Mouse (Mus musculus): ENCODE data around the gene Dmwd.

Dmwd gene

DNA sequence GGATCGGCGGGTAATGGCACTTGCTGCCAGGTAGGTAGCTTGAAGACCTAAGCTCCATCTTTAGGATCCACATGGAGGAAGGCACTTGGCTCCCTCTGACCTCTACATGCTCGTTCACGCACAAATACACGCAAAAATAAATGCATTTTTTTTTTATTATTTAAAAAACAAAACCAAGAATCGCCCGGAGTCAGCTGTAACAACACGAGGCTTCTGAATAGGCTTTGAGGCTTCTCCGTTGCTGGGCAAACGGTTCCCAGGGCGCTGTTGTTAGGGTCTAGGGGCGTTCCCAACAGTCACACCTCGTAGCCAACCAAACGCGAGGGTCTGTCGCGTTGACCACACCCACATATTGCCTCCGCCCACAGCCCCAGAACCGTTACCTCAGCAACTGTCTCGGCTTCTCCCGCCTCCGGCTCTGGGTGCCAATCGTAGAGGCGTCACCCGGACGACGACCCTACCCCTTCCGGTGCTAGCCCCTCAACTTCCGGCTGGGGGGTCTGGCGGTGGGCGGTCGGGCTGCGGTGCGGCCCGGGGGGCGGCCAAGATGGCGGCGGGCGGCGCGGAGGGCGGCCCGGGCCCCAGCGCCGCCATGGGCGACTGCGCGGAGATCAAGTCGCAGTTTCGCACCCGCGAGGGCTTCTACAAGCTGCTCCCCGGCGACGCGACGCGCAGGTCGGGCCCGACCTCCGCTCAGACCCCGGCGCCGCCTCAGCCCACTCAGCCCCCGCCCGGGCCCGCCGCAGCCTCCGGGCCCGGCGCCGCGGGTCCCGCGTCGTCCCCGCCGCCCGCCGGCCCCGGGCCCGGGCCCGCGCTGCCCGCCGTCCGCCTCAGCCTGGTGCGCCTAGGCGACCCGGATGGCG lies at the start of gene Dmwd:
Gene Dmwd, plus strand, starts transcription at position 505 of the 863 bp plus-strand sequence.
- in situ Hi-C loops (cut with MboI; ENCODE audit: unreplicated experiment in 2 of 2), result no loop called here

- in situ Hi-C loops (cut with MboI; ENCODE audit: unreplicated experiment in 2 of 2), result loop anchor here in 1 of 2 experiments (5.0 kb wide), 1 partner anchor 131 kb away; no protein-coding TSS in a partner anchor
Observed at GRCm38 (mm10) chr7:19028067-19028466, 48.0 kb upstream of the Dmwd start.

GRCm38 (mm10) chr7:19029084-19029653 lies 46.9 kb upstream of the Dmwd start:
- in situ Hi-C loops (cut with MboI; ENCODE audit: unreplicated experiment in 2 of 2), result loop anchor here in 1 of 2 experiments (5.0 kb wide), 1 partner anchor 132 kb away; no protein-coding TSS in a partner anchor

DNA sequence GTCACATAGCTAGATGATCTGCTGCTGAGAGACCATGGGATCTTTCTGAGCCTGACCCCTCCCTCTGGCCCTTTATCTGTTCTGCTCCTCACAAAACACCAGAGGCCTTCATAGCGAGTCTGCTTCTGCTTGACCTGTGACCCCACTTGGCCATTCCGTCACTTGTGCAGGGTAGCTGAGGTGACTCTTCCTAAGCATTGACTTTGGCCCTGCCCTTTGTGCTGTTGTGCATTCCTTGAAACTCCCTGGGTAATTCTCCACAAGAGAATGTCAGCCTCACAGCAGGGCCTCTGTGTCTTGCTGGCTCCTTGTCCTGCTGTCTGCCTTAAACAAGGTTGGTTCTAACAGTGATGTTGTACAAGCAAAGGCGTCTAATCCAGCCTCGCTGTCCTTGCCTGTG lies 44.4 kb upstream of the Dmwd start:
- in situ Hi-C loops (cut with MboI; ENCODE audit: unreplicated experiment in 2 of 2), result no loop called here

DNA sequence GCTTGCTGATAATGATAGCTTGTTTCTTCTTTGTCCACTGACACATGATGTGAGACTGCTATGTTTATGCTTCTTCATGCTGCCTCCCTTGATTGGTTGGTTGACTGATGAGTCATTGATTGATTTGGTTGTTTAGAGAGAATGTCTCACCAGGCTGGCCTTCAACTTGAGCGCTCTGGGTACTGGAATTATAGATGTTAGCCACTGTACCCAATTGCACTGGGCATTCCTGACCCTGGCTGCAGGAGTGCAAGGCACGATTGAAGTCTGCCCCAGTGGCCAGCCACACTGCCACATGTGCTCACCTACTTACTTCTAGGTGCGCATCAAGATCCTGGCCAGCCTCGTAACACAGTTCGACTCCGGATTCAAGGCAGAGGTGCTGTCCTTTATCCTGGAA lies 31.4 kb upstream of the Dmwd start:
- in situ Hi-C loops (cut with MboI; ENCODE audit: unreplicated experiment in 2 of 2), result no loop called here

- in situ Hi-C loops (cut with MboI; ENCODE audit: unreplicated experiment in 2 of 2), result no loop called here
Observed at GRCm38 (mm10) chr7:19046286-19047069, 29.5 kb upstream of the Dmwd start.

- in situ Hi-C loops (cut with MboI; ENCODE audit: unreplicated experiment in 2 of 2), result no loop called here
Observed at GRCm38 (mm10) chr7:19048006-19048527, 28.0 kb upstream of the Dmwd start.

DNA sequence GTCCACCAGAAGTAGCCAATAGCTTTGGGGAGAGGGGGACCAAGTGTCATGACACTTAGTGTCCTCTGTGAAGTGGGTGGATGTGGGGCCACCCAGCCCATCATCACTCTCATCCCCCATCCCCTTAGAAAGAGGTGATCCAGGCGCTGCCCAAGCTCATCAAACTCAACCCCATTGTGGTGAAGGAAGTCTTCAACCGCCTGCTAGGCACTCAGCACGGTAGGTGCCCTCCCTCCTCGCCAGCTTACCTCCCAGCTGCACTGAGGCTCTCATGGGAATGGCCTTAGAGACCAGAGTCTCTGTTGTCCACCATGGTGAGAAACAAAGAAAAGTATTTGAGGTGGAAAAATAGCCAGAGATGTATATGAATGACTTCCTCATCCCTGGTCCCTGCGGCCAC lies 26.8 kb upstream of the Dmwd start:
- in situ Hi-C loops (cut with MboI; ENCODE audit: unreplicated experiment in 2 of 2), result no loop called here

- in situ Hi-C loops (cut with MboI; ENCODE audit: unreplicated experiment in 2 of 2), result no loop called here
Observed at GRCm38 (mm10) chr7:19050172-19050571, 25.9 kb upstream of the Dmwd start.

- in situ Hi-C loops (cut with MboI; ENCODE audit: unreplicated experiment in 2 of 2), result no loop called here
Observed at GRCm38 (mm10) chr7:19051161-19051560, 24.9 kb upstream of the Dmwd start.

GRCm38 (mm10) chr7:19052345-19053135 lies 23.5 kb upstream of the Dmwd start:
- in situ Hi-C loops (cut with MboI; ENCODE audit: unreplicated experiment in 2 of 2), result no loop called here

DNA sequence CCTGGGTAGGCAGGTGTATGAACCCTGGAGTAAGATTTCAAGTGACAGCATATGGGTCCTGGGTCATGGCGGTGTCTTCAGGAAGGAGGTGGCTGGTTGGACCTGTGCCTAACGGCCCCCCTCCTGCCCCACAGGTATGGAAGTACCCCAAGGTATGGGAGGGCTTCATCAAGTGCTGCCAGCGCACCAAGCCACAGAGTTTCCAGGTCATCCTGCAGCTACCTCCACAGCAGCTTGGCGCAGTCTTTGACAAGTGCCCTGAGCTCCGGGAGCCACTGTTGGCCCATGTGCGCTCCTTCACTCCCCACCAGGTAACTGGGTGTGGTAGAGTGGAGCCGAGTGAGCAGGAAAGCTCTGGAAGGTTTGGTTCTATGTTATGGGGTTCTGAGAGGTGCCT lies 22.9 kb upstream of the Dmwd start:
- in situ Hi-C loops (cut with MboI; ENCODE audit: unreplicated experiment in 2 of 2), result no loop called here

- in situ Hi-C loops (cut with MboI; ENCODE audit: unreplicated experiment in 2 of 2), result no loop called here
Observed at GRCm38 (mm10) chr7:19054047-19054776, 21.8 kb upstream of the Dmwd start, which contains the start of gene Rsph6a. Rsph6a (plus strand) TSS chr7:19054690.

- in situ Hi-C loops (cut with MboI; ENCODE audit: unreplicated experiment in 2 of 2), result no loop called here
Observed at GRCm38 (mm10) chr7:19054777-19055076, 21.3 kb upstream of the Dmwd start.

DNA sequence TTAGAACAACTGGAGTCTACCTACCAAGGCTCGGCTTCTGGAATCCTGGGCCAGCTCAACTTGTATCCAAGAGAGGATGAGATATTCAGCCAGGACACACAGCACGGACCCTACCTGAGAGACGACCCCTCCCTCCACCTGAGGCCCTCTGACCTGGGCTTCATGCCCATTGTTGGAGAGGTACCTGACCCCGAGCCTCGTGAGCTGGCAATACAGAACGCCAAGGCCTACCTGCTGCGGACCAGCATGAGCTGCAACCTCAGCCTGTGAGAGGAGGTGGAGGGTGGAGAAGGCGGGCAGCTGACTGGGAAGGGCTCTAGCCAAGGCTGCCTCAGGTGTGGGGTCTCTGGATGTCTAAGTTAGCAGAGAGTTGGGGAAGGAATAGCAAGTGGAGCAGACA lies 20.9 kb upstream of the Dmwd start:
- in situ Hi-C loops (cut with MboI; ENCODE audit: unreplicated experiment in 2 of 2), result no loop called here

DNA sequence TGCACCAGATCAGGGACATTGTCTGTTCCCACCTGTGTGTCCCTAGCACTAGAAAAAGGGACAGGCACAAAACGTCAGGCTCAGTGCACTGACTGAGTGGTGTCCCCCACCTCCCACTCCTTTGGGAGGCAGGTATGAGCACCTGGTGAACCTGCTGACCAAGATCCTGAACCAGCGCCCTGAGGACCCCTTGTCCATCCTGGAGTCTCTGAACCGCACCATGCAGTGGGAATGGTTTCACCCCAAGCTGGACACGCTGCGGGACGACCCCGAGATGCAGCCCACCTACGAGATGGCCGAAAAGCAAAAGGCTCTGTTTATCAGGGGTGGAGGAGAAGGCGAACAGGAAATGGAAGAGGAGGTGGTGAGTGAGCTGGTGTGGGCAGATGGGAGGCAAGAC lies 18.6 kb upstream of the Dmwd start:
- in situ Hi-C loops (cut with MboI; ENCODE audit: unreplicated experiment in 2 of 2), result no loop called here

DNA sequence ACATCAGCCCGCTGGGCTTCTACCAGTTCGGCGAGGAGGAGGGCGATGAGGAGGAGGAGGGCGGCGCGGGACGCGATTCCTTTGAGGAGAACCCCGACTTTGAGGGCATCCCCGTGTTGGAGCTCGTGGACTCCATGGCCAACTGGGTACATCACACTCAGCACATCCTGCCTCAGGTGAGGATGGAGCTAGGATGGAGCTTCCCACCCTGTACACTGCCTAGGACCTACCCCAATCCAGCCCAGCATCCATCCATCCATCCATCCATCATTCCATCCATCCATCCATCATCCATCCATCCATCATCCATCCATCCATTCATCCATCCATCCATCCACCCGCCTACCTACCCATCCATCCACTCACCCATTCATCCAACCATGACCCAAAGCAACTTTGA lies 10.1 kb upstream of the Dmwd start:
- in situ Hi-C loops (cut with MboI; ENCODE audit: unreplicated experiment in 2 of 2), result no loop called here

GRCm38 (mm10) chr7:19067063-19067462 lies 9.0 kb upstream of the Dmwd start:
- in situ Hi-C loops (cut with MboI; ENCODE audit: unreplicated experiment in 2 of 2), result no loop called here

DNA sequence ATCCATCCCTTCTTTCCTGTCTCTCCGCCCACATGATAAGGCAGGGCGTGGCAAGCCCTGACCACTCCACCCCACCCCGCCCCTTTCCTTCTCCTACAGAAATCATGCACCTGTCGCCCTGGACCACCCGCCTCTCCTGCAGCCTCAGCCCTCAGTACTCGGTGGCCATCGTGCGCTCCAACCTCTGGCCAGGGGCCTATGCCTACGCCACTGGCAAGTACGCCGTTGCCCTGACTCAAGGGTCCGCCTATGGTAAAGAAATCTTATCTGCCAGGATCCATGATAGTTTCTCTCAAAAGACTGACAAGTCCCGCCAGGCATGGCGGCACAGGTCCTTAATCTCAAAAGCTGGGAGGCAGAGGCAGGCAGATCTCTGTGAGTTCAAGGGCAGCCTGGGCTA lies 8.1 kb upstream of the Dmwd start:
- in situ Hi-C loops (cut with MboI; ENCODE audit: unreplicated experiment in 2 of 2), result no loop called here

DNA sequence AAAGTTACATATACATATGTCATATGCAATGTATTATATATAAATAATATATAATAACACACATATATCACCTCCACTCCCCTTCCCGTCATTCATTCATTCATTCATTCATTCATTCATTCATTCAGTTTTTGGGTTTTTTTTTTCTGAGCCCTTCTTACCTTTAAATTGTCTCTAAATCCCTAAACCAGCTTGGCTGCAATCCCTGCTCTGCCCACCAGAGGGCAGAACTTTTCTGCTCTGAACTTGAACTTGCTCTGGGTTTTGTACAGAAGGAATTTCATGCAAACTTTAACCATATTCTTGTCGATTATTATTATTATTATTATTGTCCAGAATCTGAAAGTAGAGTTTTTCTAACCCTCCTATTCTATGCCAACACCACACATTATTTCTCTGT lies 7.3 kb upstream of the Dmwd start:
- in situ Hi-C loops (cut with MboI; ENCODE audit: unreplicated experiment in 2 of 2), result no loop called here

Measured in v-Abl transformed pro-B cells (cell line).